Mouse (Mus musculus): ENCODE results near the gene Mrps2. TPM values are rescaled to one million over a fixed set of nuclear protein-coding genes. Genes with fewer than 3 reads are reported as not detected.

Gene Mrps2
- polyA plus RNA-seq, 1 experiment from 2014 or later: 45.7 TPM

- H3K4me1 ChIP-seq (ENCODE audit: control insufficient read depth, insufficient read depth, low read length): no peaks in the 10 kb centered on the region
- H3K36me3 ChIP-seq (ENCODE audit: control insufficient read depth, insufficient read depth, low read length): no peaks in the 10 kb centered on the region
- no peak overlapping the region for H3K4me3 ChIP-seq (ENCODE audit: low read depth, low read length)
- H3K9me3 ChIP-seq (replicated peaks; ENCODE audit: control insufficient read depth, low read length, poor library complexity, severe bottlenecking): no peaks in the 10 kb centered on the region
- H3K9ac ChIP-seq (ENCODE audit: low read depth, low read length): no peak overlapping the region
- ATAC-seq: no peak
- H3K27me3 ChIP-seq (ENCODE audit: control insufficient read depth, insufficient read depth, low read depth, low read length): no peaks in the 10 kb centered on the region
- no peak overlapping the region for H3K27ac ChIP-seq (ENCODE audit: low read length)
- WGBS: 97% methylated on average over 2 of the region's 2 CpGs
- H3K4me2 ChIP-seq (ENCODE audit: low read length): no peak overlapping the region
Observed at GRCm38 (mm10) chr2:28494521-28494920, 26.7 kb downstream of the Mrps2 start.

GRCm38 (mm10) chr2:28495207-28495756, 27.4 kb downstream of the Mrps2 start:
- no peak for ATAC-seq
- Histone ChIP-seq H3K4me1 (ENCODE audit: control insufficient read depth, insufficient read depth, low read length) (no peaks in the 10 kb centered on the region), H3K27me3 (ENCODE audit: control insufficient read depth, insufficient read depth, low read depth, low read length) (no peaks in the 10 kb centered on the region), H3K4me3 (ENCODE audit: low read depth, low read length) (no peak overlapping the region), H3K27ac (ENCODE audit: low read length) (no peak overlapping the region), H3K36me3 (ENCODE audit: control insufficient read depth, insufficient read depth, low read length) (no peaks in the 10 kb centered on the region), H3K9ac (ENCODE audit: low read depth, low read length) (no peak overlapping the region), H3K4me2 (ENCODE audit: low read length) (no peak overlapping the region), H3K9me3 (replicated peaks; ENCODE audit: control insufficient read depth, low read length, poor library complexity, severe bottlenecking) (no peaks in the 10 kb centered on the region)
- WGBS: 92% methylated on average over 14 of the region's 14 CpGs

- no peaks in the 10 kb centered on the region for H3K9me3 ChIP-seq (replicated peaks; ENCODE audit: control insufficient read depth, low read length, poor library complexity, severe bottlenecking)
- no peaks in the 10 kb centered on the region for H3K27me3 ChIP-seq (ENCODE audit: control insufficient read depth, insufficient read depth, low read depth, low read length)
- no peak overlapping the region for H3K9ac ChIP-seq (ENCODE audit: low read depth, low read length)
- no peaks in the 10 kb centered on the region for H3K36me3 ChIP-seq (ENCODE audit: control insufficient read depth, insufficient read depth, low read length)
- WGBS: 84% methylated on average over 16 of the region's 16 CpGs
- no peak overlapping the region for H3K4me3 ChIP-seq (ENCODE audit: low read depth, low read length)
- no peak overlapping the region for H3K27ac ChIP-seq (ENCODE audit: low read length)
- H3K4me1 ChIP-seq (ENCODE audit: control insufficient read depth, insufficient read depth, low read length): no peaks in the 10 kb centered on the region
- no peak overlapping the region for H3K4me2 ChIP-seq (ENCODE audit: low read length)
- no peak for ATAC-seq
Observed at GRCm38 (mm10) chr2:28495801-28496595, 28.1 kb downstream of the Mrps2 start.

- H3K9ac ChIP-seq (ENCODE audit: low read depth, low read length): no peak within 1 kb of the TSS
- H3K4me3 ChIP-seq (ENCODE audit: low read depth, low read length): no peak within 1 kb of the TSS
- 79% methylated on average over 5 of the region's 5 CpGs for WGBS
- no peaks in the 10 kb centered on the region for H3K36me3 ChIP-seq (ENCODE audit: control insufficient read depth, insufficient read depth, low read length)
- no peaks in the 10 kb centered on the region for H3K27me3 ChIP-seq (ENCODE audit: control insufficient read depth, insufficient read depth, low read depth, low read length)
- H3K27ac ChIP-seq (ENCODE audit: low read length): no peak within 1 kb of the TSS
- no peak within 1 kb of the TSS for H3K4me2 ChIP-seq (ENCODE audit: low read length)
- ATAC-seq: no peak
- H3K4me1 ChIP-seq (ENCODE audit: control insufficient read depth, insufficient read depth, low read length): no peaks in the 10 kb centered on the region
- no peaks in the 10 kb centered on the region for H3K9me3 ChIP-seq (replicated peaks; ENCODE audit: control insufficient read depth, low read length, poor library complexity, severe bottlenecking)
Observed at GRCm38 (mm10) chr2:28496671-28497070, 28.8 kb downstream of the Mrps2 start, which contains the start of gene Gbgt1. Gene Gbgt1 (plus strand): TSS chr2:28496891.

- H3K4me2 ChIP-seq (ENCODE audit: low read length): no peak overlapping the region
- no peaks in the 10 kb centered on the region for H3K36me3 ChIP-seq (ENCODE audit: control insufficient read depth, insufficient read depth, low read length)
- no peak for ATAC-seq
- H3K9ac ChIP-seq (ENCODE audit: low read depth, low read length): no peak overlapping the region
- H3K9me3 ChIP-seq (replicated peaks; ENCODE audit: control insufficient read depth, low read length, poor library complexity, severe bottlenecking): no peaks in the 10 kb centered on the region
- no peak overlapping the region for H3K4me3 ChIP-seq (ENCODE audit: low read depth, low read length)
- no peak overlapping the region for H3K27ac ChIP-seq (ENCODE audit: low read length)
- H3K27me3 ChIP-seq (ENCODE audit: control insufficient read depth, insufficient read depth, low read depth, low read length): no peaks in the 10 kb centered on the region
- 89% methylated on average over 5 of the region's 5 CpGs for WGBS
- H3K4me1 ChIP-seq (ENCODE audit: control insufficient read depth, insufficient read depth, low read length): no peaks in the 10 kb centered on the region
Observed at GRCm38 (mm10) chr2:28497561-28497960, 29.7 kb downstream of the Mrps2 start.

- Histone ChIP-seq H3K4me1 (ENCODE audit: control insufficient read depth, insufficient read depth, low read length) (no peaks in the 10 kb centered on the region), H3K27me3 (ENCODE audit: control insufficient read depth, insufficient read depth, low read depth, low read length) (no peaks in the 10 kb centered on the region), H3K4me3 (ENCODE audit: low read depth, low read length) (no peak overlapping the region), H3K27ac (ENCODE audit: low read length) (no peak overlapping the region), H3K36me3 (ENCODE audit: control insufficient read depth, insufficient read depth, low read length) (no peaks in the 10 kb centered on the region), H3K9me3 (replicated peaks; ENCODE audit: control insufficient read depth, low read length, poor library complexity, severe bottlenecking) (no peaks in the 10 kb centered on the region), H3K4me2 (ENCODE audit: low read length) (no peak overlapping the region), H3K9ac (ENCODE audit: low read depth, low read length) (no peak overlapping the region)
- 90% methylated on average over 4 of the region's 4 CpGs for WGBS
- no peak for ATAC-seq
Observed at GRCm38 (mm10) chr2:28498431-28498830, 30.6 kb downstream of the Mrps2 start.

GRCm38 (mm10) chr2:28502987-28503386, 35.1 kb downstream of the Mrps2 start:
- ATAC-seq: no peak
- 86% methylated on average over 10 of the region's 10 CpGs for WGBS
- Histone ChIP-seq H3K27me3 (ENCODE audit: control insufficient read depth, insufficient read depth, low read depth, low read length) (no peaks in the 10 kb centered on the region), H3K9me3 (replicated peaks; ENCODE audit: control insufficient read depth, low read length, poor library complexity, severe bottlenecking) (no peaks in the 10 kb centered on the region), H3K36me3 (ENCODE audit: control insufficient read depth, insufficient read depth, low read length) (no peaks in the 10 kb centered on the region), H3K4me2 (ENCODE audit: low read length) (no peak overlapping the region), H3K4me1 (ENCODE audit: control insufficient read depth, insufficient read depth, low read length) (no peaks in the 10 kb centered on the region), H3K27ac (ENCODE audit: low read length) (no peak overlapping the region), H3K4me3 (ENCODE audit: low read depth, low read length) (no peak overlapping the region), H3K9ac (ENCODE audit: low read depth, low read length) (no peak overlapping the region)

GRCm38 (mm10) chr2:28504676-28505075, 36.8 kb downstream of the Mrps2 start:
- no peak for ATAC-seq
- no peaks in the 10 kb centered on the region for H3K27me3 ChIP-seq (ENCODE audit: control insufficient read depth, insufficient read depth, low read depth, low read length)
- no peak overlapping the region for H3K4me3 ChIP-seq (ENCODE audit: low read depth, low read length)
- no peaks in the 10 kb centered on the region for H3K9me3 ChIP-seq (replicated peaks; ENCODE audit: control insufficient read depth, low read length, poor library complexity, severe bottlenecking)
- no peak overlapping the region for H3K4me2 ChIP-seq (ENCODE audit: low read length)
- 90% methylated on average over 13 of the region's 13 CpGs for WGBS
- no peaks in the 10 kb centered on the region for H3K36me3 ChIP-seq (ENCODE audit: control insufficient read depth, insufficient read depth, low read length)
- H3K27ac ChIP-seq (ENCODE audit: low read length): no peak overlapping the region
- H3K4me1 ChIP-seq (ENCODE audit: control insufficient read depth, insufficient read depth, low read length): no peaks in the 10 kb centered on the region
- no peak overlapping the region for H3K9ac ChIP-seq (ENCODE audit: low read depth, low read length)

- Histone ChIP-seq H3K27ac (ENCODE audit: low read length) (no peak within 1 kb of the TSS), H3K9me3 (replicated peaks; ENCODE audit: control insufficient read depth, low read length, poor library complexity, severe bottlenecking) (no peaks in the 10 kb centered on the region), H3K4me1 (ENCODE audit: control insufficient read depth, insufficient read depth, low read length) (no peaks in the 10 kb centered on the region), H3K36me3 (ENCODE audit: control insufficient read depth, insufficient read depth, low read length) (no peaks in the 10 kb centered on the region), H3K9ac (ENCODE audit: low read depth, low read length) (0 out of 2 replicates have a peak within 1 kb of the TSS, but pooled peaks have one; percentile 20), H3K27me3 (ENCODE audit: control insufficient read depth, insufficient read depth, low read depth, low read length) (no peaks in the 10 kb centered on the region), H3K4me3 (ENCODE audit: low read depth, low read length) (no peak within 1 kb of the TSS), H3K4me2 (ENCODE audit: low read length) (no peak within 1 kb of the TSS)
- ATAC-seq: no peak
- WGBS: 71% methylated on average over 3 of the region's 3 CpGs
Observed at GRCm38 (mm10) chr2:28505795-28506194, 37.9 kb downstream of the Mrps2 start, which contains the start of gene Gm10134. Gene Gm10134 (plus strand): TSS chr2:28506095.
